Mouse (Mus musculus) spleen, adult 18-20 months (tissue): ENCODE measurements at regions not wholly inside any gene's neighbourhood (a gene's known extent, or its start where the extent isn't known, plus 50 kb on each side); places are given as distances from the start of the nearest gene placed in this dataset.

Source experiments
- DNase-seq, 2 experiments: peaks; one replicate each; pipeline ENCODE4 v3.0.0; 2022; ENCODE audit warnings: mixed read lengths in 2 of 2

DNA sequence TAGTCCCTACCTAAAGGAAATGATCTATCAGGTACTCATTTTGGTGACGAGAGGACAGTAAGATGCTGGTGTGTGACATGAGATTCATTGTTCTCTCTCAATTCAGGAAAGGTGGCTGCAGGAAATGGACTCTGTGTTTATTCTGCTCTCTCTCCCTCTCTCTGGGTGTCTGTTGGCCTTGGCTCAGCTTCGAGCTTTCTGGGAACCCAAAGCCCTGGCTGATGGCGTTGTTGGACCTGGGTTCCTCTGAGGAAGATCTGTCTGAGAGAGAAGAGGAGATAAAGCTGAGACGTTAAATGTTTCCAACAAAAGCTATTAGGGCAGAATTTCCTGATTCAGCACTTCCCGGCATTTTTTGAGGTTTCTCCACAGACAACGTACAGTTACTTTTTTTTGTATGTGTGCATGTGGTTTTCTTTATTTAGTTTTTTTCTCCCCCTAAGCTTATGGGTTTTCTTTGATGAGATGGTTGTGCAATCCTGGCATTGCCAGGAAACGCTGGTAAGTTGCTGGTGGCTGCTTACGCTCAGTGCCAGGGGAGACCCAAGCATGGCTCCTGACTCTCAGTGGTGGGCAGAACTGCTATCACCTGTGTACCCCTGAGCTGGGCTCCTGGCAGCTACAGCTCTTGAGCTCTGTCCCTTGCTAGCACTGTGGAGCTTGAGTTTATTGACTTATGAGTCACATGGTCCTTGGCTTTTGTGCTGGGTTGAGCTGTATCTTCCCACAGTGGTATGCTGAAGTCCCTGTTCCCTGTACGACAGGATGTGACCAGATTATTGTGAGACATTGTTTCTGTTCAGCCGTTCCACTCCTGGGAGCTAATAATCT, 249.8 kb downstream of the Gm10260 start:
- DNase-seq: no peak

GRCm38 (mm10) chr13:97504949-97505348, 255.5 kb downstream of the Gm10260 start:
- no peak for DNase-seq

- DNase-seq: no peak
Observed at GRCm38 (mm10) chr13:97503955-97504739, 256.3 kb downstream of the Gm10260 start.

DNA sequence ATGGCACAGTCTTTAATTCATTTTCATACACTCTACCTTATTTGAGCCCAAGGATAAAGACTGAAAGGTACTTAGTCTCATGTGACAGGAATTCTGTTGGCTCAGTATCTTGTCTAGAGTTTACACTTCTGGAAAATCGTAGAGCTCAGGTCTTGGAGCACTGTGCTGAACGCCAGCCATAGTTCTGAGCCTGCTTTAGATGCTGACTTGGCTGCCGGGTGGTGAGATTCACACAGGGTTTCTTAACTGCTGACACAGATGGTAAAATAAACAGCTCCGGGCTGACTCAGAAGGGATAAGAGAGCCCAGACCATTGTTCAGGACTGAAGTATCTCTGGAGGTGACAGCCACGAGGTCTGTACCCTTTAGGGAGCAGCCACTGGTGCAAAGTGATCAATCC, 257.0 kb downstream of the Gm10260 start:
- no peak for DNase-seq

- DNase-seq: no peak
Observed at GRCm38 (mm10) chr13:97500155-97500554, 259.2 kb downstream of the Enc1 start.

- DNase-seq: no peak
Observed at GRCm38 (mm10) chr13:97498981-97499380, 258.1 kb downstream of the Enc1 start.

- no peak for DNase-seq
Observed at GRCm38 (mm10) chr13:97497928-97498327, 257.0 kb downstream of the Enc1 start.

DNA sequence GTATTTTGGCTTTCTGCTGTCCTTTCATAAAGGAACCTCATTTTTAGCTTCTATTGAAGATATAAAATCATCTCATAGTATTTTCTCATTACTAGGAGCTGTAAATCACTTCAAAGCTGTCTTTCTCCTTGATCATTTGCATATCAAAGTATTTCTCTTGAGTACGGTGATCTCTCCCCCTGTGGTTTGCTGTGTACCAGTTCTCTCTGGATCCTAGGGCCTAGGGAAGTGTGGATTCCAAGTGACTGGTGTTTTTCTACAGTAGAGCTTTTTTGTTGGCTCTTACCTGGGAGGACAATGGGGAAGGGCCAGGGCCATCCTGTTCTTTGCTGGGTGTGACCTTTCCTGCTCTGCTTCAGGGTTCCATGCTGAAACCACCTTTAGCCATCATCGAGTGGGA, 253.9 kb downstream of the Enc1 start:
- DNase-seq: no peak

GRCm38 (mm10) chr13:97493836-97494235, 252.9 kb downstream of the Enc1 start:
- no peak for DNase-seq

GRCm38 (mm10) chr13:97492958-97493735, 252.2 kb downstream of the Enc1 start:
- DNase-seq: no peak

- no peak for DNase-seq
Observed at GRCm38 (mm10) chr13:97491865-97492847, 251.3 kb downstream of the Enc1 start.

GRCm38 (mm10) chr13:97490131-97490530, 249.2 kb downstream of the Enc1 start:
- no peak for DNase-seq

- DNase-seq: no peak
Observed at GRCm38 (mm10) chr13:97489721-97490120, 248.8 kb downstream of the Enc1 start.

GRCm38 (mm10) chr13:97489029-97489428, 248.1 kb downstream of the Enc1 start:
- DNase-seq: no peak

DNA sequence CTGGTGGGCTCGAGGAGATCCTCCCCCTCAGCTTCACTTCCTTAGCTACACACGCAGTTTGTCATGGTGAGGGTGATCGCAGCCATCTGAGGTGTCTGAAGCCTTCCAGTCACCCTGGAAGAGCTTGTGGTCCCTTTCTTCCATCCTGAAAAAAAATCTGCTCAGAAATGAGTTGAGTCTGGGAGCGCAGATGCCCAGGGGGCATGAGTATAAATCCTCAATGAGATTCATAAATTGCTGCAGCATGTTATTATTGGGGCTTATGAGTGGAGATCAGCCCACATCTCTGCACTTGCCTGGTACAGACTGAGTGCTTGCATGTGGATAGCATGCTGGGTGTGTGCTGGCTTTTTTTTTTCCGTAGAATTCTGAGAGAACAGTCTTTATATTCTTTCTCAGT, 247.6 kb downstream of the Enc1 start:
- no peak for DNase-seq

- DNase-seq: no peak
Observed at GRCm38 (mm10) chr13:97487746-97488473, 247.0 kb downstream of the Enc1 start.

- no peak for DNase-seq
Observed at GRCm38 (mm10) chr13:97486490-97486889, 245.6 kb downstream of the Enc1 start.

GRCm38 (mm10) chr13:97485886-97486285, 245.0 kb downstream of the Enc1 start:
- no peak for DNase-seq

GRCm38 (mm10) chr13:97484808-97485545, 244.1 kb downstream of the Enc1 start:
- DNase-seq: no peak

DNA sequence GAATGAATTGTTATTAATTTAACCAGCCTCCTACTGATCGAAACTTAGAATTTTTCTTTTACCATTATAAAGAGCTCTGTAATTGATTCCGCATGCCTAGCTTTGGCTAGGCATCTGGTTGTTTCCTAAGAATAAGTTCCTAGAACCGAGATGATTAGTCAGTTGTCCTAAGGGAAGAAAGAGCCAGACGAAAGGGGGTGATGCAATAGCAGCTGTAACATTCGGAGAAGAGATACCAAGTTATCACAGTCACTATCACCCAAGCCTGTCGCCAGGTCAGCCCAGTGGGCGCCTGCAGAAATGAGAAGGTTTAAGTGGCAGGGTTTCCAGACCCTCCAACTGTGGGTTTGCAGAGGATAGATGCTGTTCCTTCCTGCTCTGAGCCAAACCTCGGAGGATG, 242.8 kb downstream of the Enc1 start:
- DNase-seq: no peak
